ENCODE assay signal across 10 mouse cellular contexts in the genomic region with DNA sequence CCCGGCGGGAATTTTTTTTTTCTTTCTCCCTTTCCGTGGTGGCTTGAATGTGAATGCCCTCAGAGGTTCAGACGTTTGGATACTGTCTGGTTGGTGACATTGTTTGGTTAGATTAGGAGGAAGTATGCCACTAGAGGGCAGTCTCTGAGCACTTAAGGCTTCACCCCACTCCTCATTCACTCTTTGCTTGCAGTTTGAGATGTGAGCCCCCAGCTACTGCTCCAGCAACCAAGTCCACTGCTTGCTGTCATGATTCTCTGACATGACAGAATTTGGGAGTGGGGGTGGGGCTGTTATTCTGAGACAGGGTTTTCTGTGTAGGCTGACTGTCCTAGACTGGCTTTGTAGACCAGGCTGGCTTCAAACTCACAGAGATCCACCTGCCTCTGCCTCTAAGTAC. TPM values are rescaled to one million over a fixed set of nuclear protein-coding genes. Genes with fewer than 3 reads are reported as not detected.
DNase-seq lines count a peak whose midpoint lies in the region; ATAC-seq lines count a peak whose summit lies in the region.
"Had no signal": no experiment of that assay in that cellular context is flagged by ENCODE, and none has a peak within 500 bp of the region (broad histone marks: within the 10 kb centered on the region; RNA-seq: fewer than 3 reads in every experiment).

No protein-coding gene starts in this region.

- H3K4me1 ChIP-seq in hindbrain, embryonic 11.5 days (replicated peaks; ENCODE audit: control insufficient read depth, insufficient read depth, low read length): no peaks in the 10 kb centered on the region
- H3K4me1 ChIP-seq in hindbrain, embryonic 13.5 days (replicated peaks): no peaks in the 10 kb centered on the region
- H3K4me1 ChIP-seq: embryonic facial prominence, embryonic 13.5 days; liver, embryonic 13.5 days had no signal

- H3K27ac ChIP-seq in hindbrain, embryonic 11.5 days (ENCODE audit: low read depth, low read length): no peak overlapping the region
- H3K27ac ChIP-seq in hindbrain, embryonic 13.5 days: no peak overlapping the region
- H3K27ac ChIP-seq: embryonic facial prominence, embryonic 13.5 days; liver, embryonic 13.5 days had no signal

- WGBS in hindbrain, embryonic 11.5 days: 13% methylated on average over 4 of the region's 4 CpGs
- 18% methylated on average over 4 of the region's 4 CpGs for WGBS in hindbrain, embryonic 13.5 days

- no peak overlapping the region for H3K9ac ChIP-seq in hindbrain, embryonic 11.5 days (ENCODE audit: low read depth, low read length)
- no peak overlapping the region for H3K9ac ChIP-seq in hindbrain, embryonic 13.5 days
- H3K9ac ChIP-seq: embryonic facial prominence, embryonic 13.5 days; liver, embryonic 13.5 days had no signal

- H3K9me3 ChIP-seq in hindbrain, embryonic 11.5 days (ENCODE audit: control insufficient read depth, low read length): no peaks in the 10 kb centered on the region
- no peaks in the 10 kb centered on the region for H3K9me3 ChIP-seq in hindbrain, embryonic 13.5 days
- H3K9me3 ChIP-seq: embryonic facial prominence, embryonic 13.5 days; liver, embryonic 13.5 days had no signal

- peak; percentile 49; the same call in 1 of the 2 replicates for ATAC-seq in hindbrain, embryonic 11.5 days (ENCODE audit: low FRiP score)
- no peak for ATAC-seq in hindbrain, embryonic 13.5 days (ENCODE audit: low FRiP score)

- H3K27me3 ChIP-seq in hindbrain, embryonic 11.5 days (ENCODE audit: control insufficient read depth, insufficient read depth, low read length): no peaks in the 10 kb centered on the region
- H3K27me3 ChIP-seq in hindbrain, embryonic 13.5 days: no peaks in the 10 kb centered on the region
- H3K27me3 ChIP-seq: embryonic facial prominence, embryonic 13.5 days; liver, embryonic 13.5 days had no signal

- peak; percentile 70 for DNase-seq in hindbrain, embryonic 11.5 days (ENCODE audit: low spot score)
- DNase-seq in thymus, postnatal 0 days (ENCODE audit: low spot score): peak; percentile 56
- DNase-seq in thymus, postnatal 36 days: no peak
- DNase-seq in embryo, embryonic 10.5 days (ENCODE audit: low spot score): peak; percentile 80
- peak; percentile 71 for DNase-seq in lung, postnatal 36 days
- DNase-seq in urinary bladder, postnatal 25 days (ENCODE audit: low spot score): no peak
- DNase-seq in spleen, adult 18-20 months: no peak
- DNase-seq: liver, embryonic 13.5 days had no signal

- H3K4me2 ChIP-seq in hindbrain, embryonic 11.5 days (replicated peaks; ENCODE audit: low read depth, low read length): no peak overlapping the region
- no peak overlapping the region for H3K4me2 ChIP-seq in hindbrain, embryonic 13.5 days
- H3K4me2 ChIP-seq: embryonic facial prominence, embryonic 13.5 days; liver, embryonic 13.5 days had no signal

- no peaks in the 10 kb centered on the region for H3K36me3 ChIP-seq in hindbrain, embryonic 11.5 days (ENCODE audit: control insufficient read depth, insufficient read depth, low read length)
- peaks cover 19% of the 10 kb centered on the region for H3K36me3 ChIP-seq in hindbrain, embryonic 13.5 days

- H3K4me3 ChIP-seq in hindbrain, embryonic 11.5 days (ENCODE audit: low read depth, low read length): no peak overlapping the region
- no peak overlapping the region for H3K4me3 ChIP-seq in hindbrain, embryonic 13.5 days
- H3K4me3 ChIP-seq: embryonic facial prominence, embryonic 13.5 days; liver, embryonic 13.5 days had no signal

RNA-seq across cellular contexts. Expression of gene 2510039O18Rik, which starts 12.9 kb away (rescaled TPM):
- polyA plus RNA-seq in hindbrain, embryonic 11.5 days (2014; fragmentation: Nextera tagmentation; extraction: Ambion mirVana): 13.6 and 16.7 TPM in 2 replicates
- 12.6 and 13.0 TPM in 2 replicates for polyA plus RNA-seq in hindbrain, embryonic 13.5 days (2015; fragmentation: Nextera tagmentation; extraction: Ambion mirVana)
- 21.8 and 28.9 TPM in 2 replicates for polyA plus RNA-seq in thymus, postnatal 0 days (2015; fragmentation: Nextera tagmentation; extraction: Ambion mirVana)

RNA-seq across cellular contexts. Expression of gene Plod1, which starts 17.0 kb away (rescaled TPM):
- polyA plus RNA-seq in hindbrain, embryonic 11.5 days (2014; fragmentation: Nextera tagmentation; extraction: Ambion mirVana): 28.2 and 28.7 TPM in 2 replicates
- polyA plus RNA-seq in hindbrain, embryonic 13.5 days (2015; fragmentation: Nextera tagmentation; extraction: Ambion mirVana): 26.6 and 28.1 TPM in 2 replicates
- 11.4 TPM in 2 replicates for polyA plus RNA-seq in thymus, postnatal 0 days (2015; fragmentation: Nextera tagmentation; extraction: Ambion mirVana)

RNA-seq across cellular contexts. Expression of gene Nppb, which starts 32.0 kb away (rescaled TPM):
- polyA plus RNA-seq in hindbrain, embryonic 11.5 days (2014; fragmentation: Nextera tagmentation; extraction: Ambion mirVana): 0.23 and 0.39 TPM in 2 replicates
- 0.30 TPM in 1 of 2 replicates, not detected in the other for polyA plus RNA-seq in hindbrain, embryonic 13.5 days (2015; fragmentation: Nextera tagmentation; extraction: Ambion mirVana)
- 0.42 and 0.62 TPM in 2 replicates for polyA plus RNA-seq in thymus, postnatal 0 days (2015; fragmentation: Nextera tagmentation; extraction: Ambion mirVana)
- polyA plus RNA-seq: liver, embryonic 13.5 days had no signal

RNA-seq across cellular contexts. Expression of gene Nppa, which starts 46.9 kb away (rescaled TPM):
- polyA plus RNA-seq in hindbrain, embryonic 11.5 days (2014; fragmentation: Nextera tagmentation; extraction: Ambion mirVana): not detected in 2 replicates
- polyA plus RNA-seq in hindbrain, embryonic 13.5 days (2015; fragmentation: Nextera tagmentation; extraction: Ambion mirVana): 3.9 and 5.2 TPM in 2 replicates
- polyA plus RNA-seq in thymus, postnatal 0 days (2015; fragmentation: Nextera tagmentation; extraction: Ambion mirVana): 0.76 and 0.88 TPM in 2 replicates

RNA-seq across cellular contexts. Expression of gene Mfn2, which starts 49.1 kb away (rescaled TPM):
- 33.2 and 39.0 TPM in 2 replicates for polyA plus RNA-seq in hindbrain, embryonic 11.5 days (2014; fragmentation: Nextera tagmentation; extraction: Ambion mirVana)
- polyA plus RNA-seq in hindbrain, embryonic 13.5 days (2015; fragmentation: Nextera tagmentation; extraction: Ambion mirVana): 82.6 and 86.9 TPM in 2 replicates
- 18.2 and 18.8 TPM in 2 replicates for polyA plus RNA-seq in thymus, postnatal 0 days (2015; fragmentation: Nextera tagmentation; extraction: Ambion mirVana)

Comparison
In these comparisons a context has a peak if more than half of its experiments do, and no peak if none do; other contexts are left out.
1. DNase-seq: peak in hindbrain, embryonic 11.5 days (single experiment), thymus, postnatal 0 days (single experiment), embryo, embryonic 10.5 days (single experiment) and lung, postnatal 36 days (single experiment); none in thymus, postnatal 36 days (0 of 2), urinary bladder, postnatal 25 days (single experiment) and spleen, adult 18-20 months (0 of 2).